Mouse (Mus musculus): Measurements from ENCODE around the gene Gm20481. TPM values are rescaled to one million over a fixed set of nuclear protein-coding genes. Genes with fewer than 3 reads are reported as not detected.
"Not testable (repeated sequence)": the region's sequence is repeated elsewhere in the genome, so short reads cannot be mapped to it uniquely, and the experiment has no call there.

The Gm20481 gene
- polyA plus RNA-seq, 1 experiment from 2014 or later, result not detected

GRCm38 (mm10) chr17:34964640-34965049, 5.1 kb upstream of the Gm20481 start:
- 44% methylated on average over 1 of the region's 1 CpGs for WGBS
- ATAC-seq (ENCODE audit: low FRiP score) (no peak), DNase-seq (ENCODE audit: low spot score) (no peak)
- Histone ChIP-seq H3K9me3 (ENCODE audit: control insufficient read depth, low read length) (no peaks in the 10 kb centered on the region), H3K4me1 (replicated peaks; ENCODE audit: control insufficient read depth, insufficient read depth, low read length) (0 out of 2 replicates have a peak, but pooled peaks cover 2% of the 10 kb centered on the region), H3K9ac (no peak overlapping the region), H3K36me3 (replicated peaks; ENCODE audit: control insufficient read depth, insufficient read depth) (no peaks in the 10 kb centered on the region), H3K4me2 (replicated peaks) (no peak overlapping the region), H3K27ac (no peak overlapping the region), H3K4me3 (replicated peaks; ENCODE audit: low read length) (no peak overlapping the region), H3K27me3 (ENCODE audit: control insufficient read depth, insufficient read depth, low read length) (peaks cover 52% of the 10 kb centered on the region)

GRCm38 (mm10) chr17:34965627-34966026, 4.1 kb upstream of the Gm20481 start:
- H3K4me3 ChIP-seq (replicated peaks; ENCODE audit: low read length), result no peak overlapping the region
- H3K9ac ChIP-seq, result no peak overlapping the region
- peaks cover 46% of the 10 kb centered on the region for H3K27me3 ChIP-seq (ENCODE audit: control insufficient read depth, insufficient read depth, low read length)
- no peak overlapping the region for H3K27ac ChIP-seq
- no peaks in the 10 kb centered on the region for H3K36me3 ChIP-seq (replicated peaks; ENCODE audit: control insufficient read depth, insufficient read depth)
- H3K4me2 ChIP-seq (replicated peaks), result no peak overlapping the region
- 82% methylated on average over 5 of the region's 5 CpGs for whole genome bisulfite sequencing
- no peak for ATAC-seq (ENCODE audit: low FRiP score)
- no peaks in the 10 kb centered on the region for H3K9me3 ChIP-seq (ENCODE audit: control insufficient read depth, low read length)
- H3K4me1 ChIP-seq (replicated peaks; ENCODE audit: control insufficient read depth, insufficient read depth, low read length), result no peaks in the 10 kb centered on the region
- DNase-seq (ENCODE audit: low spot score), result no peak

GRCm38 (mm10) chr17:34970850-34971249, 1.1 kb downstream of the Gm20481 start:
- not testable (repeated sequence) for H3K4me3 ChIP-seq (replicated peaks; ENCODE audit: low read length); H3K4me2 ChIP-seq (replicated peaks); H3K27ac ChIP-seq; H3K4me1 ChIP-seq (replicated peaks; ENCODE audit: control insufficient read depth, insufficient read depth, low read length); DNase-seq (ENCODE audit: low spot score); H3K36me3 ChIP-seq (replicated peaks; ENCODE audit: control insufficient read depth, insufficient read depth); ATAC-seq (ENCODE audit: low FRiP score); H3K9me3 ChIP-seq (ENCODE audit: control insufficient read depth, low read length); H3K9ac ChIP-seq
- H3K27me3 ChIP-seq (ENCODE audit: control insufficient read depth, insufficient read depth, low read length), result peaks cover 28% of the 10 kb centered on the region
- WGBS, result 43% methylated on average over 19 of the region's 37 CpGs

DNA sequence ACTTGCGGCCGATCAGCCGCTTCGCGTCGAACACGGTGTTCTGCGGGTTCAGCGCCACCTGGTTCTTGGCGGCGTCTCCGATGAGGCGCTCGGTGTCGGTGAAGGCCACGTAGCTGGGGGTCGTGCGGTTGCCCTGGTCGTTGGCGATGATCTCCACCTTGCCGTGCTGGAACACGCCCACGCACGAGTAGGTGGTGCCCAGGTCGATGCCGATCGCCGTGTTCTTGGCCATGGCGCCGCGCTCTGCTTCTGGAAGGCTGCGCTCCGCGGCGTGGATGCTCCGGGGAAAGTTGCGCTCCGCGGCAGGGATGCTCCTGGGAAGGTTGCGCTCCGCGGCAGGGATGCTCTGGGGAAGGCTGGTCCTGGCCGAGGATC, 2.0 kb downstream of the Gm20481 start:
- peak overlapping the region; percentile 88 for H3K4me2 ChIP-seq (replicated peaks)
- DNase-seq (ENCODE audit: low spot score); H3K27ac ChIP-seq; H3K9me3 ChIP-seq (ENCODE audit: control insufficient read depth, low read length); H3K9ac ChIP-seq; H3K4me1 ChIP-seq (replicated peaks; ENCODE audit: control insufficient read depth, insufficient read depth, low read length); H3K36me3 ChIP-seq (replicated peaks; ENCODE audit: control insufficient read depth, insufficient read depth): not testable (repeated sequence)
- peaks cover 28% of the 10 kb centered on the region for H3K27me3 ChIP-seq (ENCODE audit: control insufficient read depth, insufficient read depth, low read length)
- peak; percentile 46 for ATAC-seq (ENCODE audit: low FRiP score)
- H3K4me3 ChIP-seq (replicated peaks; ENCODE audit: low read length), result peak overlapping the region; percentile 34
- 3% methylated on average over 13 of the region's 43 CpGs for WGBS

DNA sequence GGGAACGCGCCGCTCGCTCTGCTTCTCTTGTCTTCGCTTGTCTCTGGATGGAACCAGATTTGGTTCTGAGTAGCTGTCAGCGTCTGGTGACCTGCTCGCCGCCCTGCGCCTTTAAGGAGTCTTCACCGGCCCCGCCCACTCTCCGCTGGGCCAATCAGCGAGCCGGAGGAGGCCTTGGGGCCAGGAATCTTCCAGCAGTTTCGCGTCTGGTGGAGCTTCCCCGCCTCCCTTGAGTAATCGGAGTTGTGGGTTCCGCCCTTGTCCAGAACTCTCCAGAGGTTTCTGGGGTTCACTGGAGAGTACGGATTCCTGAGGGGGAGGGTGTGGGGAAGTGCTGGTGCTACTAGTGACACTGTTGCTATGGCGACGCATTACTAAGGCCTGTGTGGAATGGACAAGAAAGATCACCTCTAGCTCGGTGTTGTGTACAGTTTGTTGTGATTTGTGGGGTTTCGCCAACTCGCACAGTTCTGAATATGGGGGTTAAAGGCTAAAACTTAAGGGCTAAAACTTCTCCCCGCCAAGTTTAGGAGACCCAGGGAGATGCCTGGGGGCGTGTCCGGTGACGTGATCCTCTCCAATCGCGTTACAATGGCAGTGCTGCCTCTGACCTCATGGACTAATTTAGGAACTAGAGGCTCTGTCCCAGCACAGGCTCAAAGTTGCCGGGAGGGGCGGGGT, 2.5 kb downstream of the Gm20481 start, which contains the start of the genes Hspa1a and Hspa1l:
Gene Hspa1a (minus strand): TSS at position 88 of the 681 bp plus-strand sequence.
Gene Hspa1l (plus strand): TSS at position 635 of the 681 bp plus-strand sequence.
- H3K4me2 ChIP-seq (replicated peaks), result peak within 1 kb of the TSS; percentile 88
- H3K9me3 ChIP-seq (ENCODE audit: control insufficient read depth, low read length); H3K36me3 ChIP-seq (replicated peaks; ENCODE audit: control insufficient read depth, insufficient read depth); H3K27ac ChIP-seq; H3K4me1 ChIP-seq (replicated peaks; ENCODE audit: control insufficient read depth, insufficient read depth, low read length): not testable (repeated sequence)
- under 1% methylated on average over 26 of the region's 33 CpGs for WGBS
- peak within 1 kb of the TSS; percentile 5; the same call in 1 of the 2 replicates for H3K9ac ChIP-seq
- peaks cover 27% of the 10 kb centered on the region for H3K27me3 ChIP-seq (ENCODE audit: control insufficient read depth, insufficient read depth, low read length)
- DNase-seq (ENCODE audit: low spot score) (peak; percentile 61), ATAC-seq (ENCODE audit: low FRiP score) (peak; percentile 93)
- peak within 1 kb of the TSS; percentile 34 for H3K4me3 ChIP-seq (replicated peaks; ENCODE audit: low read length)

GRCm38 (mm10) chr17:34975581-34976492, 6.1 kb downstream of the Gm20481 start:
- Histone ChIP-seq H3K27ac (no peak overlapping the region), H3K36me3 (replicated peaks; ENCODE audit: control insufficient read depth, insufficient read depth) (no peaks in the 10 kb centered on the region), H3K9me3 (ENCODE audit: control insufficient read depth, low read length) (no peaks in the 10 kb centered on the region), H3K27me3 (ENCODE audit: control insufficient read depth, insufficient read depth, low read length) (no peaks in the 10 kb centered on the region), H3K4me2 (replicated peaks) (no peak overlapping the region), H3K9ac (no peak overlapping the region), H3K4me3 (replicated peaks; ENCODE audit: low read length) (no peak overlapping the region), H3K4me1 (replicated peaks; ENCODE audit: control insufficient read depth, insufficient read depth, low read length) (peaks cover 8% of the 10 kb centered on the region)
- DNase-seq (ENCODE audit: low spot score) (no peak), ATAC-seq (ENCODE audit: low FRiP score) (no peak)
- WGBS, result 80% methylated on average over 3 of the region's 3 CpGs

DNA sequence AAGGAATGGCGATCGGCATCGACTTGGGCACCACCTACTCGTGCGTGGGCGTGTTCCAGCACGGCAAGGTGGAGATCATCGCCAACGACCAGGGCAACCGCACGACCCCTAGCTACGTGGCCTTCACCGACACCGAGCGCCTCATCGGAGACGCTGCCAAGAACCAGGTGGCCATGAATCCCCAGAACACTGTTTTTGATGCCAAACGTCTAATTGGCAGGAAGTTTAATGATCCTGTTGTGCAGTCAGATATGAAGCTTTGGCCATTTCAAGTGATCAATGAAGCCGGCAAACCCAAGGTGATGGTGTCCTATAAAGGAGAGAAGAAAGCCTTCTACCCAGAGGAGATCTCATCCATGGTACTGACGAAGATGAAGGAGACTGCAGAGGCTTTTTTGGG, 7.3 kb downstream of the Gm20481 start:
- Histone ChIP-seq H3K9ac (no peak overlapping the region), H3K4me3 (replicated peaks; ENCODE audit: low read length) (no peak overlapping the region), H3K4me2 (replicated peaks) (no peak overlapping the region), H3K27ac (no peak overlapping the region), H3K9me3 (ENCODE audit: control insufficient read depth, low read length) (no peaks in the 10 kb centered on the region), H3K4me1 (replicated peaks; ENCODE audit: control insufficient read depth, insufficient read depth, low read length) (peaks cover 12% of the 10 kb centered on the region), H3K27me3 (ENCODE audit: control insufficient read depth, insufficient read depth, low read length) (no peaks in the 10 kb centered on the region), H3K36me3 (replicated peaks; ENCODE audit: control insufficient read depth, insufficient read depth) (no peaks in the 10 kb centered on the region)
- DNase-seq (ENCODE audit: low spot score) (no peak), ATAC-seq (ENCODE audit: low FRiP score) (no peak)
- 95% methylated on average over 20 of the region's 20 CpGs for WGBS

DNA sequence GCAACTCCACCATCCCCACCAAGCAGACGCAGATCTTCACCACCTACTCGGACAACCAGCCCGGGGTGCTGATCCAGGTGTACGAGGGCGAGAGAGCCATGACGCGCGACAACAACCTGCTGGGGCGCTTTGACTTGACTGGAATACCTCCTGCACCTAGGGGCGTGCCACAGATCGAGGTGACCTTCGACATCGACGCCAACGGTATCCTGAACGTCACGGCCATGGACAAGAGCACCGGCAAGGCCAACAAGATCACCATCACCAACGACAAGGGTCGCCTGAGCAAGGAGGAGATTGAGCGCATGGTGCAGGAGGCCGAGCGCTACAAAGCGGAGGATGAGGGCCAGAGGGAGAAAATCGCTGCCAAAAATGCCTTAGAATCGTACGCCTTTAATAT, 8.5 kb downstream of the Gm20481 start:
- Histone ChIP-seq H3K27me3 (ENCODE audit: control insufficient read depth, insufficient read depth, low read length) (no peaks in the 10 kb centered on the region), H3K27ac (no peak overlapping the region), H3K4me3 (replicated peaks; ENCODE audit: low read length) (no peak overlapping the region), H3K4me2 (replicated peaks) (no peak overlapping the region), H3K9me3 (ENCODE audit: control insufficient read depth, low read length) (no peaks in the 10 kb centered on the region), H3K4me1 (replicated peaks; ENCODE audit: control insufficient read depth, insufficient read depth, low read length) (peaks cover 14% of the 10 kb centered on the region), H3K9ac (no peak overlapping the region), H3K36me3 (replicated peaks; ENCODE audit: control insufficient read depth, insufficient read depth) (no peaks in the 10 kb centered on the region)
- no peak for DNase-seq (ENCODE audit: low spot score)
- no peak for ATAC-seq (ENCODE audit: low FRiP score)
- WGBS, result 93% methylated on average over 27 of the region's 27 CpGs

- no peak overlapping the region for H3K9ac ChIP-seq
- H3K4me3 ChIP-seq (replicated peaks; ENCODE audit: low read length), result no peak overlapping the region
- H3K4me1 ChIP-seq (replicated peaks; ENCODE audit: control insufficient read depth, insufficient read depth, low read length), result peaks cover 14% of the 10 kb centered on the region
- H3K27ac ChIP-seq, result no peak overlapping the region
- WGBS, result 97% methylated on average over 4 of the region's 4 CpGs
- no peaks in the 10 kb centered on the region for H3K36me3 ChIP-seq (replicated peaks; ENCODE audit: control insufficient read depth, insufficient read depth)
- no peaks in the 10 kb centered on the region for H3K27me3 ChIP-seq (ENCODE audit: control insufficient read depth, insufficient read depth, low read length)
- H3K9me3 ChIP-seq (ENCODE audit: control insufficient read depth, low read length), result no peaks in the 10 kb centered on the region
- no peak for ATAC-seq (ENCODE audit: low FRiP score)
- no peak overlapping the region for H3K4me2 ChIP-seq (replicated peaks)
- no peak for DNase-seq (ENCODE audit: low spot score)
These were observed 9.9 kb downstream of the Gm20481 start for GRCm38 (mm10) chr17:34979631-34980030.

Measured in hindbrain, embryonic 14.5 days (tissue).